Mouse (Mus musculus): Measurements from ENCODE around the gene Ptgir.

GRCm38 (mm10) chr7:16874756-16875309 is 31.5 kb upstream of the Ptgir start:
- TF ChIP-seq POLR2A (IDR thresholded peaks at IDR 0.05; ENCODE audit: borderline replicate concordance, insufficient read depth, low read length) (peak; percentile 61; the same call in 1 of the 2 replicates), CTCF (IDR thresholded peaks at IDR 0.05; ENCODE audit: borderline replicate concordance, insufficient read depth, low read depth, low read length) (no peak)
